Mouse (Mus musculus) v-Abl transformed pro-B cells (cell line): ENCODE measurements around the gene Ly75.

Experiments
- in situ Hi-C, 2 experiments: fragments of 400-800 bp; cut with MboI; formaldehyde crosslinking; loops; one replicate each; pipeline ENCODE4 v1.15.1; 2025; ENCODE audit not compliant: unreplicated experiment in 2 of 2

The Ly75 gene

GRCm38 (mm10) chr2:60328641-60329040 lies 54.5 kb downstream of the Ly75 start:
- in situ Hi-C loops = no loop called here

- in situ Hi-C loops = no loop called here
Measured at GRCm38 (mm10) chr2:60327581-60327980, 55.5 kb downstream of the Ly75 start.

GRCm38 (mm10) chr2:60326948-60327347 lies 56.2 kb downstream of the Ly75 start:
- in situ Hi-C loops = no loop called here

- in situ Hi-C loops = no loop called here
Measured at GRCm38 (mm10) chr2:60323411-60323810, 59.7 kb downstream of the Ly75 start.

- in situ Hi-C loops = no loop called here
Measured at GRCm38 (mm10) chr2:60322031-60322726, 60.9 kb downstream of the Ly75 start.

GRCm38 (mm10) chr2:60303796-60304195 lies 79.3 kb downstream of the Ly75 start:
- in situ Hi-C loops = no loop called here

- in situ Hi-C loops = no loop called here
Measured at GRCm38 (mm10) chr2:60299323-60299722, 83.8 kb downstream of the Ly75 start.

- in situ Hi-C loops = no loop called here
Measured at GRCm38 (mm10) chr2:60298266-60298665, 84.8 kb downstream of the Ly75 start.

GRCm38 (mm10) chr2:60291381-60291780 lies 91.7 kb downstream of the Ly75 start:
- in situ Hi-C loops = no loop called here

- in situ Hi-C loops = no loop called here
Measured at GRCm38 (mm10) chr2:60289451-60289850, 93.7 kb downstream of the Ly75 start.

GRCm38 (mm10) chr2:60288606-60289005 lies 94.5 kb downstream of the Ly75 start:
- in situ Hi-C loops = no loop called here

GRCm38 (mm10) chr2:60285107-60285617 lies 97.9 kb downstream of the Ly75 start:
- in situ Hi-C loops = no loop called here

- in situ Hi-C loops = no loop called here
Measured at GRCm38 (mm10) chr2:60284467-60284821, 98.7 kb downstream of the Ly75 start, which contains the start of gene Cd302. Gene Cd302, minus strand, starts transcription at chr2:60284488.

- in situ Hi-C loops = no loop called here
Measured at GRCm38 (mm10) chr2:60283751-60284466, 99.2 kb downstream of the Ly75 start.

- in situ Hi-C loops = no loop called here
Measured at GRCm38 (mm10) chr2:60283208-60283750, 99.8 kb downstream of the Ly75 start.

- in situ Hi-C loops = no loop called here
Measured at GRCm38 (mm10) chr2:60282625-60283024, 100.5 kb downstream of the Ly75 start.

- in situ Hi-C loops = no loop called here
Measured at GRCm38 (mm10) chr2:60278627-60279026, 104.5 kb downstream of the Ly75 start.

GRCm38 (mm10) chr2:60269856-60270479 lies 113.1 kb downstream of the Ly75 start:
- in situ Hi-C loops = no loop called here

- in situ Hi-C loops = no loop called here
Measured at GRCm38 (mm10) chr2:60267567-60267966, 115.5 kb downstream of the Ly75 start.

- in situ Hi-C loops = no loop called here
Measured at GRCm38 (mm10) chr2:60260621-60261350, 122.3 kb downstream of the Ly75 start.

GRCm38 (mm10) chr2:60259186-60259585 lies 123.9 kb downstream of the Ly75 start:
- in situ Hi-C loops = no loop called here
